Mouse (Mus musculus): ENCODE measurements around the gene Blzf1.

Gene Blzf1

GRCm38 (mm10) chr1:164292040-164292439 lies 15.2 kb downstream of the Blzf1 start:
- no peak for DNase-seq

GRCm38 (mm10) chr1:164287406-164287805 lies 19.9 kb downstream of the Blzf1 start:
- no peak for DNase-seq

GRCm38 (mm10) chr1:164284007-164284406 lies 23.3 kb downstream of the Blzf1 start:
- DNase-seq: no peak

GRCm38 (mm10) chr1:164279332-164279731 lies 28.0 kb downstream of the Blzf1 start:
- no peak for DNase-seq

GRCm38 (mm10) chr1:164276552-164276951 lies 30.7 kb downstream of the Blzf1 start:
- no peak for DNase-seq

GRCm38 (mm10) chr1:164275455-164275954 lies 31.8 kb downstream of the Blzf1 start, which contains the start of gene Ccdc181:
Gene Ccdc181, plus strand, starts transcription at chr1:164275585.
- peak; percentile 93 for DNase-seq

GRCm38 (mm10) chr1:164273659-164274058 lies 33.6 kb downstream of the Blzf1 start:
- DNase-seq: no peak

- DNase-seq: no peak
These were observed 36.3 kb downstream of the Blzf1 start for GRCm38 (mm10) chr1:164270941-164271340.

GRCm38 (mm10) chr1:164261553-164261952 lies 45.7 kb downstream of the Blzf1 start:
- no peak for DNase-seq

- DNase-seq: no peak
These were observed 46.9 kb downstream of the Blzf1 start for GRCm38 (mm10) chr1:164260171-164261028.

- no peak for DNase-seq
These were observed 52.5 kb downstream of the Blzf1 start for GRCm38 (mm10) chr1:164254836-164255235.

- no peak for DNase-seq
These were observed 54.7 kb downstream of the Blzf1 start for GRCm38 (mm10) chr1:164252551-164252950.

GRCm38 (mm10) chr1:164251438-164251837 lies 55.9 kb downstream of the Blzf1 start:
- DNase-seq: no peak

- no peak for DNase-seq
These were observed 56.7 kb downstream of the Blzf1 start for GRCm38 (mm10) chr1:164250391-164251150.

GRCm38 (mm10) chr1:164249332-164249711 lies 58.0 kb downstream of the Blzf1 start:
- no peak for DNase-seq

GRCm38 (mm10) chr1:164248465-164249331 lies 58.6 kb downstream of the Blzf1 start, which contains the start of gene Slc19a2:
Gene Slc19a2, plus strand, starts transcription at chr1:164249046.
- DNase-seq: peak; percentile 99

- no peak for DNase-seq
These were observed 59.3 kb downstream of the Blzf1 start for GRCm38 (mm10) chr1:164247971-164248370.

- no peak for DNase-seq
These were observed 59.8 kb downstream of the Blzf1 start for GRCm38 (mm10) chr1:164247442-164247841.

GRCm38 (mm10) chr1:164242809-164243208 lies 64.5 kb downstream of the Blzf1 start:
- DNase-seq: no peak

GRCm38 (mm10) chr1:164241494-164241893 lies 65.8 kb downstream of the Blzf1 start:
- no peak for DNase-seq

All from right cerebral cortex, postnatal 14 days (tissue).